Mouse (Mus musculus) adrenal gland, postnatal 4 days (tissue): Measurements from ENCODE around the gene Gdf10. TPM values are rescaled to one million over a fixed set of nuclear protein-coding genes. Genes with fewer than 3 reads are reported as not detected.

ENCODE experiments used
- DNase-seq, 2 experiments: peaks; one replicate each; pipeline ENCODE4 v3.0.0; 2021 to 2022; ENCODE audit warnings: low spot score in 2 of 2, mixed read lengths in 2 of 2
- total RNA-seq, 2 experiments: library from RNA; stranded (reverse); gene quantifications; 2 replicates each; pipeline ENCODE4 v1.2.3; 2021

Gdf10 gene
- total RNA-seq, 2 experiments from 2014 or later: 10.9 to 11.6 TPM

DNA sequence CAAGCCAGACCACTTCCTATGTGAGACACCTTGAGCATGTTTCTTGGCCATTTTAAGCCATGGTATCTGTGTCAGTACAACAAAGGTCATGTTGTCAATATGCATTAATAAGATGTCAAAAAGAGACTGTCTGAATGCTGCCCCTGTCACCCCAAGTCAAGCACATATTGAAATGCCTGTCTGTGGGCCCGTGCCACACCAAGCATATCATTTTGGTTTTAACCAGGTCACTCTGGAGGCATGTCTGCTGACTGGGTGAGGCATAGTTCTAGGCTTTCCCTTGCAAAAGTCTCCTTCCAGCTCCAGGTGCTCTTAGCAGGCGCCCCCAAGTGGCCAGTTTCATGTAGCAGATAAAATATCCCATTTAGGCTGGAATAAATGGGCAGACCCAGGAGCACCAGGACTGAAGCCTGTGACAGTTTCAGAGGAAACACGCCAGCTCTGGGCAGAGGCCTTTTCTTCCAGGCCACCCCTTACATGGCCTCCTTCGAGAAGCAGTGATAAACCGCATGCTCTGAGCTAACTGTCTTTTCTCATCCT is 10.5 kb downstream of the Gdf10 start:
- DNase-seq: peak in 1 of 2 experiments; percentile 31

DNA sequence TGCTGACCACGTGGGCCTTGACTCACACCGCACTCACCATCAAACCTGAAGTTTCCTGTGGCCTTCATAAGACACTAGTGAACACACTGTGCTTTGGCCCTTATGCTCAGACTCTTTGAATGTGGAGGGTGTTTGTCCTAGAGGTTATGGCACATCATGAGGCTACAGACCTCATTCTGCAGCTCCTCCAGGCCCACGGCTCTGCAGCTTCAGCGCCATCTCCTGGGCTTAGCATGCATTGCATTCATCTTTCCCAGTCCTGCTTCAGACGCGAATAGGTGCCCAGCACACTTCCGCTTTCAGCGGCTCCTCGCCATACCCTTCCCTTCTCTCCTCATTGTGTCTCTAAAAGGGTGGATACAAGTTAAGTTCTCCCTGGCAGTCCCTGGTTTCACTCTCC is 15.7 kb downstream of the Gdf10 start:
- peak in 1 of 2 experiments; percentile 28 for DNase-seq

DNA sequence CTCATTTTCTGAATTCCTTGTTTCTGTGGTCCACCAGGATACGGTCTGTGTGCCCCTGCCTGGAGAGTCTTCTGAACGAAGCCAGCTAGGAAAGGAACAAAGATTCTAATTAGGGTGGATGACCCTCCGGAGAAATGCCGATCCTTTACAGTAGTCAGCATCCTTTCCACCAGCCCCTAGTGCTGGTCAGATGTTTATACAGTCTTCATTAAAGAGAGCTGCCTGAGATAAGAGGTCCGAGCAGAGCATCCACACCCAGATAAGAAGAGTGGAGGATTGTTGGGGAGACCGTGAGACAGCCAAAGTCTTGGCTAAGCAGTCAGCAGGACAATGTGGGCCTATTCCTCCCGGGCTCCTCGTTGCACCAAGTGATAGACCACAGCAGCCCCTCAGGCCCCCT is 17.4 kb downstream of the Gdf10 start, which contains the start of gene Gdf2:
TSS of gene Gdf2 (plus strand) at position 301 of the 400 bp plus-strand sequence.
- no peak for DNase-seq

DNA sequence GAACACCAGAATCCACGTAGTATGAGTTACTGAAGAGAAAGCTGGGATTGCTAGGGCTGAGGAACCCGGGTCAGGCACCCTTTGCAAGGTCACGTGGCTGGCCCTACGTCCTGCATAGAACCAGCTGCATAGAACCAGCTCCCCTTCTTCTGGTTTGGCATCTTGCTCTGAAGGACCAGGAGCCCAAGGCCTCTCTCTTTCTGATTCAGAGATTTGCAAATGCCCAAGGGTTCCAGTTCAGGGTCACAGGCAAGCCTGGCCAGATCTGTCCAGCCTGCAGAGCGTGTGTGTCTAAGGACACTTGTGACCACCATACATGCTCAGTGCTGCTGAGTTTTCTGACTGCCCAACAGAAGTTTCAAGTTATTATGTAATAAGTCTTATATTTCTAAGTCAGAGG is 18.8 kb downstream of the Gdf10 start:
- no peak for DNase-seq

DNA sequence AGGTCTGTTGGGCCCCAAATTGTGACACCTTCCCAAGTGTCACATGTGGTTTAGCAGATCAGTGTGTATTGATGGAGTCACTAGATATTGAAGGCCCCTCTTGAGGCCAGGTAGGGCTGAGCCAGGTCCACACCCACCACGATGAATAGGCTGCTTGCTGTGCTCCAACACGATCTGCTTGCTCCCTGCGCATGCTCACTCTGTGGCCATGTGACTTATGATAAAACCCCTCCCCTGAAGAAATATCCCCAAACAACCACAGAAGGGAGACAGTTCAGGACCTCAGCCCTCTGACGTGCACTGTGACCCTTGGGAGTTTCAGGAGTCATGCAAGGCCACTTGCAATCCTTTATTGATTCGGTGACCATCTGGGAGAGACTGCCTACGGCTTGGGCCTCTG is 22.7 kb downstream of the Gdf10 start:
- DNase-seq: no peak

DNA sequence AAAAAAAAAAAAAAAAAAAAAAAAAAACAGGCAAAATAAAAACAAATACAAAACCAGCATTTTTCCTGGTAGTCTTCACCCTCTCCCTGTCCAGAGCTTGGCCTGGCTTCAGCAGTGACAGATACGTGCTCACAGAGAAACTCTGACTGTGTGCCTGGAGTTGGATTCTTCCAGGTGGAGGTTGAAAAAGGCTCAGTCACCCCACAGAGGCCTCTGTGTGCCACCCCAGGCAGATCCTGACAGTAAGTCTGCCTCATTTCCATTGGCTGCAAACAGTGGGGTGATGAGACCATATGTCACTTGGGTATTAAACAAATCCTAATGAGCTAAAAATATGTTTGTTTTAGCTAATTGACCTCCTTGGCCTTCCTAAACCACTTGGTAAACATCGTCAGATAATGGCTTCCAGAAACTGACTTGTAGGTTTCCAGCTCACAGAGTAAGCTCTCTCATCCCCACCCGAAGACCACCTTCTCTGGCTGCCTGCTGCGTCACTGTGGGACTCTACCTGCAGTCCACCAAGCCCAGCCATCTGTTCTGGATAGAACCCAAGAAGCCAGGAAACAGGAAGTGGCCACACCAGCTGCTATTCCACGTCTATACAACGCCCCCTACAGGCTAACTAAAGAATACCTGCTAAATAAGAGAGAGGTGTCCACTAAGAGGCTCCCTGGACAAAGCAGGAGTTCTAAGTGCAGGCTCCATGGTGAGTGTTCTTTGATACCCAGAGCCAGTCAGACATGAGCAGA is 29.0 kb downstream of the Gdf10 start:
- no peak for DNase-seq

DNA sequence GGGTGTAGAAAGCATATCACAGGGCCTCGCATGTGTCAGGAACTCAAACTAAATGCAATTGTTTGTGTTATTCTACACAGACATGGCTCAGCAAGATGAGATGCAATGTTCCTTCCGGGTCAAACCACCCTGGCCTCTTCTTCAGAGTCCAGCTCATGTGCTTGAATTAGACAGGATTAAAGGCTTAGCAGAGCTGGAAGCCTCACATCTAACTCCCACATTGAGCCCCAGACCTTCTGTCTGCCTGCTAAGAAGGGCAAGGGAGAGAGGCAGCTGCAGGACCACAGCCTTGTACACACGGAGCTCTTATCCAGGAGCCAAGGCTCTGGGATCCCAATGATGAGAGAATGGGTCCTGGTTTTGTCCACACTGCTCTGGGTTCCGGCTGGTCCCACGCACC is 30.4 kb downstream of the Gdf10 start, which contains the start of gene Rbp3:
TSS of gene Rbp3 (plus strand) at position 243 of the 400 bp plus-strand sequence.
- DNase-seq: no peak

DNA sequence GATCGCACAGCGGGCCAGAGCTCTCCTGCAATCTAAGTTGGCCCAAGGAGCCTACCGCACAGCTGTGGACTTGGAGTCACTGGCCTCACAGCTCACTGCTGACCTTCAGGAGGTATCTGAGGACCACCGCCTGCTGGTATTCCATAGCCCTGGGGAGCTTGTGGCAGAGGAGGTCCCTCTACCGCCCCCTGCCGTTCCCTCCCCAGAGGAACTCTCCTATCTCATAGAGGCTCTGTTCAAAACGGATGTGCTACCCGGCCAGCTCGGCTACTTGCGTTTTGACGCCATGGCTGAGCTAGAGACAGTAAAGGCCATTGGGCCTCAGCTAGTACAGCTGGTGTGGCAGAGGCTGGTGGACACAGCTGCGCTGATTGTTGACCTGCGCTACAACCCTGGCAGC is 32.7 kb downstream of the Gdf10 start:
- no peak for DNase-seq

DNA sequence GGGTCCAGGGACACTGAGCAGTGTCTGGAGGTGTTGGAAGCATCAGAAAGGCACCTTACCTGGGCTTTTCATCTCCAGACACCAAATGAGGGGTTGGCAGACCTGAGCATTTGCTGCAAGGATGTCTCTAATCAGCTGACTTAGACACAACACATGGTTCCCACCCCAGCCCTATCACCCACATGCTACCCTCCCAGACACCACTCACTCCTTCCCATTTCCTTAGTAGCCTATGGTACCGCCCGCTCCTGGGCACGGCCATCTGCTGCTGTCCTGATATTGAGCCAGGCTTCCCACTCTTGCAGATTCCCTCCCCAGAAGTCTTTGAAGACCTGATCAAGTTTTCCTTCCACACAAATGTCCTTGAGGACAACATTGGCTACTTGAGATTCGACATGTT is 34.8 kb downstream of the Gdf10 start:
- no peak for DNase-seq

DNA sequence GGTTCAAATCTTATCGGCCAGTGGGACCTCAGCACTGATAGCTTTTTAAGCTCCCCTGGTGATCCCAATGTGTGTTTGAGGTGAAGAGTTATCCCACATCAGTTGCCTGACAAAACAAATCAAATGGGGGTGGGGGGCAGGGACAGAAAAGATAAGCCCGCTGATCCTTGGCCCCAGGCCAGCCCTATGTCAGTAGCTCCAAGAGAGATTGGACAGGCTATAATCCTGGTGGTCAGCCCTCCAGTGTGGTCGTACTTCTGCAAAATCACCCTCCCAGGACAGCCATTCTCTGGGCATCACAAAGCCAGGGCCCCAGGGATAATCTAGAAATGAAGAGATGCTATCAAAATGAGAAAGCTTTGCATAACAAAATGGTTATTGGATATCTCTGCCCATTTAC is 35.5 kb downstream of the Gdf10 start:
- no peak for DNase-seq

DNA sequence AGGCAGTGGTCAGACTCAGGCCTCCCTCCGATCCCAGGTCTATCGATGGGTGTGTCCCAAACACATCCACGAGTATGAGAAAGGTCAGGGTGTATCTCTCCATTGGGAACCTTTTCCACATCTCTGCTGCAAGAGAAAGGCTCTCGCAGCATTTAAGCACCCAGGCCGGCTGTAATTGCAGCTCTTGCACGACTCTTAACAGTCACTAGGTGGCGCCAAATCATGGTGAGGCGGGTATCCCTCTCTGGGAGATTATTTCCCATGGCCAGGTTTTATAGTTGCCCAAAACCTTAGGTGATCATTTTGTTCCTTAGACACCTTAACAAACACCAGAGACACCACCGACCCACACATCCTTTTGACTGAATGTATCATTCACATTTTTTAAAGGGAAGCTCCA is 36.0 kb downstream of the Gdf10 start:
- DNase-seq: no peak

DNA sequence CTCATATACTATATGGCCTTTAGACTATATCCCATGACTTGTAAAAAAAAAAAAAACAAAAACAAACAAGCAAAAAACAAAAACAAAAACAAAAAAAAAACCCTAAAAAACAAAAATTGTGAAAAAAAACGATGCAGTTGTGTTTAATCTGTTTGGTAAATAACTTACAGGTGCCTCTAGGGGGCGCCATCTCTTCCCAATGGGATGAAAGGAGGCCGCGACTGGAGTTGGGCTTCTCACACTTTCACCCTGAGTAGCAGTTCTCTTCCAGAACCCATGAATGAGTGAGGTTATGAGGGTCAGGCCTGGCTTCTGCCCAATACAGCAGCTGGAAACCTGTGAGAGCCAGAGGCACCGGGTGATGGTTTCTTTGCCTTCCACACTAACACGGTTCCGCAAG is 42.3 kb downstream of the Gdf10 start:
- no peak for DNase-seq

DNA sequence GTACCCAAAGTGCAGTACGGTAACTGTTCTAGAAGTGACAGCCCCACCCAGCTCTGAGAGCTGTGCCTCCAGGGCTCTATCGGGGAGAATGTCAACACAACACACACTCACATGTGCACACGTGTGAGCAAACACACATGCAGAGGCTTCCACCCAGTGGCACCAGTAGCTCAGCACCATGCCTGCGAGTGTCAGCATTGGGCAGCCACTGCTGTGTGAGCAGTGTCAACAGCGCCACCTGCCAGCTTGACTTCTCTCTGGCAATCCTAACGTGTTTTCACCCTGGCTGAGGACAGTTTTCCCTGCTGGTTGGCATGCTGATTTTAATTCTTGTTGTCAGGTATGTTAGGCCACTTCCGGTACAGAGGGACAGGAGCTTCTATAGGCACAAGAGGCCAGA is 49.3 kb downstream of the Gdf10 start:
- DNase-seq: no peak

DNA sequence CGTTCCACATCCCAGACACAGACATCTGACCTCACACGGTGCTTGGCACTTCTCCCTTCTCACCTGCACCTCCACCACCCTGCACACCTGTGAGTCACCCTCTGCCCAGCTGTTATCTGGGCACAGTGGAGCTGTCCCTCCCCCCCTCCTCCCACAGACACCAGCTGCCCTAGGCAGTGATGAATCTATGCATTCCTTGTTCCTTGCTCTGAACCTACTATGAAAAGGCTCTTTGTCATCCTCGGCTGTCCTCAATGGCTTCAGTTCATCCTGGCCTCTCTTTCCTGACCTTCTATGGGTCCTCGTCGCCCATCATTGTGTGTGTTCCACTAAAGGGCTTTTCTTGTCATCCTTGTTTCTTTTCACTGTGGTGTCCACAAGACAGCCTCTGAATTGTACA is 51.4 kb downstream of the Gdf10 start:
- no peak for DNase-seq

DNA sequence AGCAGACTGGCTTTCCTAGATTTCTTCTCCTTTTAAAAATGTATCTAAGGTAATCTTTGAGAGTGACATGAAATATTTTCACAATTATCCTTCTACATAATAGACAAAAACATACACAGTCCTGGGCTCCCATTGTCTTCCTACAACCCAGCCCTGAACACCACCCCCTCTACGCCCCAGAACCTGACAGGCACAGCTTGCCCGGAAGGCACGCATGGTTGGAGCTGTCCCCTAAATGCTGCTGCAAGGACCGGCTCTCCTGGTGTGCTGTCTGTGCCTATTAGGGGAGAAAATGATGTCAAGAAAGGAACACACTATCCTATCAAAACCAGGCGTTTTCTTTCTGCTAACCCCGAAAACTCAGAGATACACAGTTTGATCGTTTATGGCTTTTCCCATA is 54.4 kb downstream of the Gdf10 start:
- DNase-seq: no peak

DNA sequence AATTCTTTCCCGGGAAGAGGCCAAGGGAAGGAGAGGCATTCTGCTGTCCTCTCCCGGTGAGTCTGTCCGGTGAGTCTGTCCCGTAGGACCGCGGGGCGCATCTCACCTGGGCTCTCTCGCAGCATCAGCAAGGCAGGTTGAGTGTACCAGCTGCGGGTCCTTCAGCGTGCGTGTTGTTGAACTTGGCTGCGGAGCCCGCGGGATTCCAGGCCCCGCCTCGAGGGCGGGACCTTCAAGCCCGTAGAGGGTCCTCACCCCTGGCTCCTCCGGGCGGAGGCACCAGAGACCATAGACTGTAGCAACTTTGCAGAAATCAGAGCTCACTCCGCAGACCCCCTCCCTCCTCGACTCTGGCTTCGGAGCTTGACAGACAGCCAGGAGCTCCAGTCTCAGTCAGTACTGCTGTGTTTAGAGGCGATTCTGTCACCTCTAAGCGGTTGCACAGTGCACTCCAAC is 55.2 kb downstream of the Gdf10 start, which contains the start of gene Zfp488:
TSS of gene Zfp488 (minus strand) at position 161 of the 456 bp plus-strand sequence.
- no peak for DNase-seq

Other genes with a start within 250 kb of the Gdf10 start
- gene Gdf2, start 17.5 kb downstream of the Gdf10 start, total RNA-seq: 1 to 10 TPM in 1 of 2 experiments, under 1 TPM in 1; 0.25 to 1.5 TPM
- gene Rbp3, start 30.4 kb downstream of the Gdf10 start, total RNA-seq: not detected
- gene Zfp488, start 55.2 kb downstream of the Gdf10 start, total RNA-seq: under 1 TPM; 0.08 to 0.17 TPM
- gene Gm30083, start 91.6 kb downstream of the Gdf10 start, total RNA-seq: not detected
- gene Gm5460, start 93.2 kb downstream of the Gdf10 start, total RNA-seq: not detected
- gene Antxrl, start 129.1 kb downstream of the Gdf10 start, total RNA-seq: not detected
- gene Anxa8, start 162.4 kb downstream of the Gdf10 start, total RNA-seq: 1 to 10 TPM; 3.7 to 4.0 TPM
- gene A630023A22Rik, start 179.2 kb downstream of the Gdf10 start, total RNA-seq: not detected
- gene Npy4r, start 228.9 kb downstream of the Gdf10 start, total RNA-seq: under 1 TPM in 1 of 2 experiments, not detected in 1; 0.20 TPM